Mouse (Mus musculus) embryonic facial prominence, embryonic 13.5 days (tissue): ENCODE results near the gene Epb41. TPM values are rescaled to one million over a fixed set of nuclear protein-coding genes. Genes with fewer than 3 reads are reported as not detected.

Source experiments
- ATAC-seq: fragments of 200-750 bp; cut with Nextera tagmentation; 2 replicates; pipeline ENCODE4 v1.8.0; 2017; ENCODE audit warnings: low read depth; ENCODE audit not compliant: insufficient number of reproducible peaks, insufficient read depth, low FRiP score, low TSS enrichment
- H3K27ac ChIP-seq: fragments of 300-500 bp; sonication (generic); 2 replicates; pipeline ENCODE4 v1.5.1; 2015; ENCODE audit warnings: moderate library complexity, mild to moderate bottlenecking, inconsistent platforms
- H3K27me3 ChIP-seq: fragments of 300-500 bp; sonication (generic); 2 replicates; pipeline ENCODE4 v1.6.1; 2015; ENCODE audit warnings: mild to moderate bottlenecking, inconsistent platforms
- H3K36me3 ChIP-seq: fragments of 300-500 bp; sonication (generic); 2 replicates; pipeline ENCODE4 v1.6.1; 2015; ENCODE audit warnings: mild to moderate bottlenecking, inconsistent platforms
- H3K4me1 ChIP-seq: fragments of 300-500 bp; sonication (generic); 2 replicates; pipeline ENCODE4 v1.6.1; 2015; ENCODE audit warnings: inconsistent platforms
- H3K4me2 ChIP-seq: fragments of 300-500 bp; sonication (generic); 2 replicates; pipeline ENCODE4 v1.6.1; 2015; ENCODE audit warnings: moderate library complexity, mild to moderate bottlenecking, inconsistent platforms
- H3K4me3 ChIP-seq: fragments of 300-500 bp; sonication (generic); 2 replicates; pipeline ENCODE4 v1.5.1; 2015; ENCODE audit warnings: mild to moderate bottlenecking, inconsistent platforms
- H3K9ac ChIP-seq: fragments of 300-500 bp; sonication (generic); 2 replicates; pipeline ENCODE4 v1.6.1; 2015; ENCODE audit warnings: mild to moderate bottlenecking, inconsistent platforms
- H3K9me3 ChIP-seq: fragments of 300-500 bp; sonication (generic); 2 replicates; pipeline ENCODE4 v1.6.1; 2016; ENCODE audit warnings: inconsistent platforms
- WGBS: fragments of 180-500 bp; shearing (Covaris S2); methylation state at CpG from one replicate; pipeline ENCODE4 v1.1.7; 2015; ENCODE audit warnings: mixed read lengths; 5-methylcytosine and 5-hydroxymethylcytosine counted together
- polyA plus RNA-seq: library from polyadenylated mRNA; unstranded; fragments of >200 nt; fragmentation: Nextera tagmentation; extraction: Ambion mirVana; gene quantifications from 2 replicates; pipeline ENCODE4 v1.2.1, GENCODE M21; 2015

Epb41 gene
- polyA plus RNA-seq, 1 experiment from 2014 or later, result 69.6 TPM

GRCm38 (mm10) chr4:132037991-132038390, 37.1 kb downstream of the Epb41 start:
- Histone ChIP-seq H3K4me3 (no peak overlapping the region), H3K4me1 (peaks cover 36% of the 10 kb centered on the region), H3K9ac (no peak overlapping the region), H3K9me3 (no peaks in the 10 kb centered on the region), H3K36me3 (no peaks in the 10 kb centered on the region), H3K27me3 (no peaks in the 10 kb centered on the region), H3K4me2 (no peak overlapping the region), H3K27ac (no peak overlapping the region)
- ATAC-seq, result no peak
- 40% methylated on average over 7 of the region's 7 CpGs for WGBS

DNA sequence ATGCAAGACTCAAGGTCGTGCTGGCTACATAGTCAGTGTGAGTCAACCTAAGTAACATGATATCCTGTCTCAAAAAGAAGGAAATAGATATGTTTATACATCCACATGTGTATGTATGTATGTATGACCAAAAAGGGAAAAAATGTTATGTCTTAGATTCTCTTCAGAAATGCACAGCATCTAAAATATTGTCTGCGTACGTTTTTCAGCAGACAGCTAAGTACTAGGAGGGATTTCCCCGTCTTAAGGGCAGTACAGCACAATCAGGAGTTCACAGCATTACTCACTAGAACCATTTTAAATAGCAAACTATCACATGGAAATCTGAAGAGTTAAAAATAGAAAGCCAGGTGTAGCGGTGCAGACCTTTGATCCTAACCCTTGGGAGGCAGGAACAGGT, 38.0 kb downstream of the Epb41 start:
- 65% methylated on average over 5 of the region's 5 CpGs for WGBS
- Histone ChIP-seq H3K4me3 (no peak overlapping the region), H3K27me3 (no peaks in the 10 kb centered on the region), H3K27ac (no peak overlapping the region), H3K9ac (no peak overlapping the region), H3K4me1 (peaks cover 31% of the 10 kb centered on the region), H3K9me3 (no peaks in the 10 kb centered on the region), H3K4me2 (no peak overlapping the region), H3K36me3 (no peaks in the 10 kb centered on the region)
- no peak for ATAC-seq

DNA sequence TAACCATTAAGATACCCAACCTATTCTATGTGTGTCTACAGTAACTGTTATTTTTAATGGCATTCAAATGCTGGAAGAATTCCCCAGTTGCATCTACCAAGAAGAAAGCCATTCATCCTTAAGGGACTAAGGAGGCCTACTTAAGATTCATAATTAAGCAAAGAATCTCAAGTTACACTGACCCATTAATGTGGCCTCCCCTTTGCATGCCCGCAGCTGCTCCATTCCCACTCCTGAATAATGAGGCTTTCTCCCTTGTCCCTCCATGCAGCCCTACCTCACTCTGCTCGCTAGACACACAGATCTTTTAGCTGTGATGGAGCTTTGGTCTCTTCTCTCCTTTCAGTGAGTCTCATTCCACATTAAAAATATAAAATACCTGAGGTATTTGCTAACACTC, 40.9 kb downstream of the Epb41 start:
- no peak overlapping the region for H3K27ac ChIP-seq
- no peaks in the 10 kb centered on the region for H3K36me3 ChIP-seq
- H3K27me3 ChIP-seq, result no peaks in the 10 kb centered on the region
- H3K9ac ChIP-seq, result no peak overlapping the region
- H3K4me3 ChIP-seq, result no peak overlapping the region
- no peaks in the 10 kb centered on the region for H3K9me3 ChIP-seq
- peaks cover 27% of the 10 kb centered on the region for H3K4me1 ChIP-seq
- WGBS, result 35% methylated on average over 2 of the region's 2 CpGs
- ATAC-seq, result no peak
- H3K4me2 ChIP-seq, result no peak overlapping the region

DNA sequence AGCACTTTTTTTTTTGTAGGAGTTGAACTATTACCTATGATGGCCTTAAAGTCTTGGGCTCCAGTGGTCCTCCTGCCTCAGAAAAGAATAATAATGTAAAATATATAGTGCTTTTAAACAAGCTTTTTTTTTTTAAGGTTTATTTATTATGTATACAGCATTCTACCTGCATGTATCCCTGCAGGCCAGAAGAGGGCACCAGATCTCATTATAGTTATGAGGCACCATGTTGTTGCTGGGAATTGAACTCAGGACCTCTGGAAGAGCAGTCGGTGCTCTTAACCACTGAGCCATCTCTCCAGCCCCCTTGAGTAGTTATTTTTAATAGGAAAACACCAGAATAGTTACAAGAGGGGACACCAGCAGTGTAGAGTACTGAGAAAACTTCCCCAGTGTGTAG, 41.9 kb downstream of the Epb41 start:
- no peak overlapping the region for H3K9ac ChIP-seq
- H3K4me2 ChIP-seq, result no peak overlapping the region
- 89% methylated on average over 1 of the region's 1 CpGs for WGBS
- H3K4me1 ChIP-seq, result peaks cover 26% of the 10 kb centered on the region
- H3K36me3 ChIP-seq, result no peaks in the 10 kb centered on the region
- no peak overlapping the region for H3K27ac ChIP-seq
- no peak for ATAC-seq
- no peak overlapping the region for H3K4me3 ChIP-seq
- H3K27me3 ChIP-seq, result no peaks in the 10 kb centered on the region
- H3K9me3 ChIP-seq, result no peaks in the 10 kb centered on the region

DNA sequence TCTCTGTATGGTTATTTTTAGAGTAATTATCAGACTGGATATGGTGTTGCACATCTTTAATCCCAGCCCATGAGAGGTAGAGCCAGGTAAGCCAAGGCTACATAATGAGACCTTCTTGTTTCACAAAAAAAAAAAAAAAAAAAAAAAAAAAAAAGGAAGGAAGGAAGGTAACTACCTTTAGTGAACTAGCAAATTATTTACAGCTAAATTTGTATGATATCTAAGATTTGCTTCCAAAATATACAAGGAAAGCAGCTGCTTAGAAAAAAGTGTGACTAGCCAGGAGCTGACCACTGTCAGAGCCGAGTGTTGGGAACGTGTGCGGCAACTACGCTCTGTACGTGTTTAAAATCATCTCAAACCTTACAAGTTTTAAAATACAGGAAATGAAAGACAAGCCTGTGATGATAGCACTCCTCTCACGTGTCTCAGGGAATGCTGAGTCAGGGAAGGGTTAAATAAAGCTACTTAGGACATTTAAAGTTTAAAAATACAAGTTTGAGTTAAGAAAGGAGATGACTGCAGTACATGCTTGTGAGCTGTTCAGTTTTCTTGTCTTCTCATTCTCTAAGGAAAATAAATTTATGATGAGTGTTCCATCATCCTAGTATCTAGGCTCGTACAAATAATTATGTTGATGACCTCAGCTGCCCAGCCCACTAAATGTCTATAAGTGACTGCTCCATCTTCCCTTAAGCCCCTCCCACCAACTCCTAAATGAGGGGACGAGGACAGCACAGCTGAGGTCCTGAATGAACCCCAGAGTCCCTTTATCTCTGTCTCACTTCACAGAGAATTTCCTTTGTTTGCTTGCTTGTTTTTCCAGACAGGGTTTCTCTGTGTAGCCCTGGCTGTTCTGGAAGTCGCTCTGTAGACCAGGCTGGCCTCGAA, 45.0 kb downstream of the Epb41 start:
- Histone ChIP-seq H3K4me1 (peaks cover 21% of the 10 kb centered on the region), H3K36me3 (no peaks in the 10 kb centered on the region), H3K9me3 (no peaks in the 10 kb centered on the region), H3K4me3 (no peak overlapping the region), H3K27me3 (no peaks in the 10 kb centered on the region), H3K27ac (no peak overlapping the region), H3K4me2 (no peak overlapping the region), H3K9ac (no peak overlapping the region)
- no peak for ATAC-seq
- WGBS, result 67% methylated on average over 10 of the region's 10 CpGs

GRCm38 (mm10) chr4:132027806-132028205, 47.3 kb downstream of the Epb41 start:
- Histone ChIP-seq H3K4me2 (no peak overlapping the region), H3K9ac (no peak overlapping the region), H3K27me3 (no peaks in the 10 kb centered on the region), H3K4me1 (peaks cover 15% of the 10 kb centered on the region), H3K4me3 (no peak overlapping the region), H3K36me3 (no peaks in the 10 kb centered on the region), H3K27ac (no peak overlapping the region), H3K9me3 (no peaks in the 10 kb centered on the region)
- ATAC-seq, result no peak
- WGBS, result 99% methylated on average over 1 of the region's 1 CpGs

- 83% methylated on average over 6 of the region's 6 CpGs for WGBS
- Histone ChIP-seq H3K27ac (no peak overlapping the region), H3K4me3 (no peak overlapping the region), H3K9me3 (no peaks in the 10 kb centered on the region), H3K27me3 (no peaks in the 10 kb centered on the region), H3K4me2 (no peak overlapping the region), H3K36me3 (no peaks in the 10 kb centered on the region), H3K9ac (no peak overlapping the region), H3K4me1 (peaks cover 15% of the 10 kb centered on the region)
- no peak for ATAC-seq
These were observed 48.0 kb downstream of the Epb41 start for GRCm38 (mm10) chr4:132027167-132027566.

DNA sequence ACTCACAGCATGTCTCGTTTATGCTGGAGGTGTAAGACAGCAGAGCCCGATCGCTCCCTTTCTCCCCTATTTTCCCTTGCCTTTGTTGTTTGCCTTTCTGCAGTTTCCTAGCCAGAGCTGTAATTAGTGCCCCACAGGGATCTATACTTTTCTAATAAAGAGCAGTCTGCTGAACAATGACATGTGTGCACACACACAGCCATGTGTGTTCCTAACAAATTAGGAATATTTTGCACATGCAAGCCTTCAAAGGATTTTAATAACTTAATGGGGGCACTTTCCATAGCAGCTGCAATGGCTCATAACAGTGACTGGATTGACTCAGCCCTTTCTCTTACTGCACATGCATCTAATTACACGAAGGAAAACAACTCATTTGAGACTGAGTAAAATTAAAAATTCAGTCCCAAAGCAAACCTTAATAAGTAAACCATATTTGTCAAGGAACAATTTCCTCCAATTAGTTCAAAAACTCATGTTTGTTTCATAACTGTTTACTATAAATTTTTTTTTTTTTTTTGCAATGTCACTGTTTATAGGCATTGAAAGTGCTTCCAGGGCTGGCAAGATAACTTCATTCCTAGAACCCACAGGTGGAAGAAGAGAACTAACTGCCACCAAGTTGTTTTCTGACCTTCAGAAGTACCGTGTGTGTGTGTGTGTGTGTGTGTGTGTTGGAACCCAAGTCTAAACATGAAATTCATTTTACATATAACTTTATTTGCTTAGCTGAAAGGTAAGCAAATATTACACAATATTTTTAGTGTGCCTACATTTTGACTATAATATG, 49.2 kb downstream of the Epb41 start:
- no peak for ATAC-seq
- H3K9ac ChIP-seq, result no peak overlapping the region
- no peaks in the 10 kb centered on the region for H3K9me3 ChIP-seq
- H3K4me1 ChIP-seq, result peaks cover 10% of the 10 kb centered on the region
- 21% methylated on average over 5 of the region's 5 CpGs for WGBS
- no peak overlapping the region for H3K4me3 ChIP-seq
- no peak overlapping the region for H3K4me2 ChIP-seq
- no peaks in the 10 kb centered on the region for H3K36me3 ChIP-seq
- no peak overlapping the region for H3K27ac ChIP-seq
- no peaks in the 10 kb centered on the region for H3K27me3 ChIP-seq

DNA sequence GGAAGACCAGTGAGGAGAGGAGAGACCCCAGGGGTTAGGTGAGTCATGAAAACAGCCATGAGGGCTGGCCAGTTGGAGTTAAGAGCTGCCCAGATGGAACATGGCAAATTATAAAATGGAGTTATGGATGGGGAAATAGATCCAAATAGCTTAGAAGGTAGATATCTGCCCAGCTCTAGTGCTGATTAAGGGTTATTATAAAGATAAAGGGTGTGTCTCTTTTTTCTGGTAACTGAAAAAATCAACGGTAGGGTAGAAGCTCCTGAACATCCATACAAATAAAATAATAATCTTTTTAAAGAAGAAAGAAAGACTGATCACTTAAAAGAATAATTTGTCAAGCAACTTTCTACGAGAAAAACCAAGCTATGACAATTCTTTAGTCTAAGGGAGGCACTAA, 49.9 kb downstream of the Epb41 start:
- Histone ChIP-seq H3K27me3 (no peaks in the 10 kb centered on the region), H3K4me1 (peaks cover 10% of the 10 kb centered on the region), H3K9me3 (no peaks in the 10 kb centered on the region), H3K4me2 (no peak overlapping the region), H3K36me3 (no peaks in the 10 kb centered on the region), H3K9ac (no peak overlapping the region), H3K4me3 (no peak overlapping the region), H3K27ac (no peak overlapping the region)
- 61% methylated on average over 2 of the region's 2 CpGs for WGBS
- ATAC-seq, result no peak

GRCm38 (mm10) chr4:132023816-132024215, 51.3 kb downstream of the Epb41 start:
- WGBS, result 94% methylated on average over 2 of the region's 2 CpGs
- H3K27ac ChIP-seq, result no peak overlapping the region
- ATAC-seq, result no peak
- no peak overlapping the region for H3K4me2 ChIP-seq
- no peaks in the 10 kb centered on the region for H3K9me3 ChIP-seq
- no peaks in the 10 kb centered on the region for H3K27me3 ChIP-seq
- H3K4me1 ChIP-seq, result peaks cover 8% of the 10 kb centered on the region
- H3K9ac ChIP-seq, result no peak overlapping the region
- no peaks in the 10 kb centered on the region for H3K36me3 ChIP-seq
- no peak overlapping the region for H3K4me3 ChIP-seq

GRCm38 (mm10) chr4:132022639-132023038, 52.5 kb downstream of the Epb41 start:
- WGBS, result 97% methylated on average over 4 of the region's 4 CpGs

DNA sequence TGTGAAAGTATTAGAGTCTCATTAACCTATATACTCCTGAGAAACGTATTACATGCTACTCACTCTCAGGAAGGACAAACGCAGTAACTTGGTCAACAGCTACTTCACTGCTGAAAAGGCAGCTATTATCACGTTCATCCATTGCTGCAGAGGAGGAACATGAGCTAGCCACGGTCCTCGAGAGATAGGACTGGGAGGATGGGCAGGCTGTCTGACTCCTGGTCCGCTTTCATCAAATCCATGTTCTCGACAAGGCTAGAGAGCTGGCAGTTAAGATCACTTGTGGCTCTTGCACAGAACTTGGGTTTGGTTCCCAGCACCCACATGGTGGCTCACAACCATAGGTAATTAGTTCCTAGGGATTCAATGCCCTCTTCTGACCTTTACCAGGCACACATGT, 53.2 kb downstream of the Epb41 start:
- Histone ChIP-seq H3K9ac (no peak overlapping the region), H3K27ac (no peak overlapping the region), H3K4me2 (no peak overlapping the region), H3K4me1 (peaks cover 7% of the 10 kb centered on the region), H3K36me3 (no peaks in the 10 kb centered on the region), H3K9me3 (no peaks in the 10 kb centered on the region), H3K4me3 (no peak overlapping the region), H3K27me3 (no peaks in the 10 kb centered on the region)
- 90% methylated on average over 7 of the region's 7 CpGs for WGBS
- ATAC-seq, result no peak

More at GRCm38 (mm10) chr4:132022639-132023038, 52.5 kb downstream of the Epb41 start:
- Histone ChIP-seq H3K9me3 (no peaks in the 10 kb centered on the region), H3K4me3 (no peak overlapping the region), H3K4me1 (peaks cover 7% of the 10 kb centered on the region), H3K36me3 (no peaks in the 10 kb centered on the region), H3K4me2 (no peak overlapping the region), H3K9ac (no peak overlapping the region), H3K27ac (no peak overlapping the region), H3K27me3 (no peaks in the 10 kb centered on the region)
- ATAC-seq, result no peak
